Mouse (Mus musculus) neural tube, embryonic 10.5 days (tissue): Measurements from ENCODE around the gene Arl16.
A peak's percentile ranks its signal among the peaks of the same experiment; 100 is the strongest.
"Not testable (repeated sequence)": the region's sequence is repeated elsewhere in the genome, so short reads cannot be mapped to it uniquely, and the experiment has no call there.

Source experiments
- DNase-seq: peaks from one replicate; pipeline ENCODE4 v3.0.0-alpha.2; 2017; ENCODE audit warnings: low spot score; ENCODE audit errors: extremely low spot score

Gene Arl16

GRCm38 (mm10) chr11:120467051-120467735 lies at the start of gene Arl16:
Arl16 (minus strand) TSS chr11:120467607.
- DNase-seq, result peak; percentile 98

- no peak for DNase-seq
Observed at GRCm38 (mm10) chr11:120517147-120517546, 49.7 kb upstream of the Arl16 start.

GRCm38 (mm10) chr11:120515611-120516010 lies 48.2 kb upstream of the Arl16 start:
- DNase-seq, result peak; percentile 91

GRCm38 (mm10) chr11:120514262-120514661 lies 46.9 kb upstream of the Arl16 start:
- not testable (repeated sequence) for DNase-seq

GRCm38 (mm10) chr11:120512790-120513453 lies 45.5 kb upstream of the Arl16 start:
- peak; percentile 56 for DNase-seq

- DNase-seq, result no peak
Observed at GRCm38 (mm10) chr11:120510375-120511030, 43.1 kb upstream of the Arl16 start.

GRCm38 (mm10) chr11:120509940-120510339 lies 42.5 kb upstream of the Arl16 start:
- DNase-seq, result no peak

GRCm38 (mm10) chr11:120508290-120508870 lies 41.0 kb upstream of the Arl16 start:
- DNase-seq, result no peak

- DNase-seq, result no peak
Observed at GRCm38 (mm10) chr11:120507611-120508289, 40.3 kb upstream of the Arl16 start.

- no peak for DNase-seq
Observed at GRCm38 (mm10) chr11:120506899-120507298, 39.5 kb upstream of the Arl16 start.

GRCm38 (mm10) chr11:120505661-120506060 lies 38.3 kb upstream of the Arl16 start:
- DNase-seq, result no peak

GRCm38 (mm10) chr11:120501701-120502100 lies 34.3 kb upstream of the Arl16 start:
- DNase-seq, result no peak

GRCm38 (mm10) chr11:120501018-120501417 lies 33.6 kb upstream of the Arl16 start:
- DNase-seq, result no peak

- no peak for DNase-seq
Observed at GRCm38 (mm10) chr11:120500357-120500756, 33.0 kb upstream of the Arl16 start.

- no peak for DNase-seq
Observed at GRCm38 (mm10) chr11:120499894-120500293, 32.5 kb upstream of the Arl16 start.

GRCm38 (mm10) chr11:120498891-120499290 lies 31.5 kb upstream of the Arl16 start:
- no peak for DNase-seq

- DNase-seq, result no peak
Observed at GRCm38 (mm10) chr11:120498226-120498625, 30.8 kb upstream of the Arl16 start.

- no peak for DNase-seq
Observed at GRCm38 (mm10) chr11:120497436-120497835, 30.0 kb upstream of the Arl16 start.

- no peak for DNase-seq
Observed at GRCm38 (mm10) chr11:120493911-120494310, 26.5 kb upstream of the Arl16 start.

GRCm38 (mm10) chr11:120493351-120493750 lies 25.9 kb upstream of the Arl16 start:
- DNase-seq, result no peak

- DNase-seq, result no peak
Observed at GRCm38 (mm10) chr11:120492878-120493203, 25.4 kb upstream of the Arl16 start.
